Mouse (Mus musculus) liver, embryonic 11.5 days (tissue): ENCODE results near the gene 3110001I22Rik. TPM values are rescaled to one million over a fixed set of nuclear protein-coding genes. Genes with fewer than 3 reads are reported as not detected.
"Not testable (repeated sequence)": the region's sequence is repeated elsewhere in the genome, so short reads cannot be mapped to it uniquely, and the experiment has no call there.

Source experiments
- ATAC-seq: fragments of 200-750 bp; cut with Nextera tagmentation; replicated peaks from 2 replicates; pipeline ENCODE4 v1.8.0; 2017; ENCODE audit warnings: moderate number of reproducible peaks, mild to moderate bottlenecking, moderate TSS enrichment, moderate library complexity; ENCODE audit not compliant: low FRiP score
- DNase-seq: peaks from one replicate; pipeline ENCODE4 v3.0.0-alpha.2; 2017; ENCODE audit warnings: low spot score
- H3K27ac ChIP-seq: fragments of 300-500 bp; sonication (generic); 2 replicates; pipeline ENCODE4 v1.5.1; 2014; ENCODE audit warnings: mild to moderate bottlenecking, low read depth, low read length, control low read depth
- H3K27me3 ChIP-seq: fragments of 300-500 bp; sonication (generic); replicated peaks from 2 replicates; pipeline ENCODE4 v1.6.1; 2014; ENCODE audit warnings: low read length, mixed read lengths; ENCODE audit not compliant: control insufficient read depth, insufficient read depth
- H3K36me3 ChIP-seq: fragments of 300-500 bp; sonication (generic); 2 replicates; pipeline ENCODE4 v1.6.1; 2014; ENCODE audit warnings: mild to moderate bottlenecking, low read length, moderate library complexity, mixed read lengths; ENCODE audit not compliant: control insufficient read depth, insufficient read depth
- H3K4me1 ChIP-seq: fragments of 300-500 bp; sonication (generic); replicated peaks from 2 replicates; pipeline ENCODE4 v1.6.1; 2014; ENCODE audit warnings: low read length, mixed read lengths; ENCODE audit not compliant: control insufficient read depth, insufficient read depth
- H3K4me2 ChIP-seq: fragments of 300-500 bp; sonication (generic); 2 replicates; pipeline ENCODE4 v1.6.1; 2014; ENCODE audit warnings: mild to moderate bottlenecking, control low read depth, moderate library complexity
- H3K4me3 ChIP-seq: fragments of 300-500 bp; sonication (generic); 2 replicates; pipeline ENCODE4 v1.5.1; 2014; ENCODE audit warnings: low read depth, low read length, control low read depth
- H3K9ac ChIP-seq: fragments of 300-500 bp; sonication (generic); 2 replicates; pipeline ENCODE4 v1.6.1; 2014; ENCODE audit warnings: low read depth, low read length, control low read depth
- H3K9me3 ChIP-seq: fragments of 300-500 bp; sonication (generic); 2 replicates; pipeline ENCODE4 v1.6.1; 2016; ENCODE audit warnings: low read length, inconsistent platforms, mixed read lengths; ENCODE audit not compliant: control insufficient read depth
- WGBS: fragments of 180-500 bp; shearing (Covaris S2); extraction: QIAGEN DNeasy Blood & Tissue Kit; methylation state at CpG from one replicate; pipeline ENCODE4 v1.1.7; 2014; 5-methylcytosine and 5-hydroxymethylcytosine counted together
- polyA plus RNA-seq: library from polyadenylated mRNA; unstranded; fragments of >200 nt; fragmentation: Nextera tagmentation; extraction: Ambion mirVana; gene quantifications from 2 replicates; pipeline ENCODE4 v1.2.1, GENCODE M21; 2014

Gene 3110001I22Rik
- polyA plus RNA-seq, 1 experiment from 2014 or later, result 4.9 TPM

- peaks cover 17% of the 10 kb centered on the region for H3K4me1 ChIP-seq
Observed at GRCm38 (mm10) chr16:13667878-13668343, 3.8 kb upstream of the 3110001I22Rik start, which contains the start of gene Parn. Gene Parn (minus strand): TSS chr16:13668170.

GRCm38 (mm10) chr16:13668402-13669108, 3.2 kb upstream of the 3110001I22Rik start:
- Histone ChIP-seq H3K4me3 (peak overlapping the region; percentile 76), H3K27ac (peak overlapping the region; percentile 71), H3K36me3 (peaks cover 6% of the 10 kb centered on the region), H3K4me2 (peak overlapping the region; percentile 67), H3K4me1 (peaks cover 23% of the 10 kb centered on the region), H3K9ac (peak overlapping the region; percentile 79), H3K9me3 (no peaks in the 10 kb centered on the region), H3K27me3 (no peaks in the 10 kb centered on the region)
- DNase-seq (no peak), ATAC-seq (no peak)
- WGBS, result 65% methylated on average over 10 of the region's 10 CpGs

More at GRCm38 (mm10) chr16:13667878-13668343, 3.8 kb upstream of the 3110001I22Rik start, which contains the start of gene Parn:
- Histone ChIP-seq H3K4me3 (peak within 1 kb of the TSS; percentile 76), H3K27ac (peak within 1 kb of the TSS; percentile 71), H3K36me3 (peaks cover 9% of the 10 kb centered on the region), H3K27me3 (no peaks in the 10 kb centered on the region), H3K4me2 (peak within 1 kb of the TSS; percentile 67), H3K9ac (peak within 1 kb of the TSS; percentile 79), H3K9me3 (no peaks in the 10 kb centered on the region)
- WGBS, result under 1% methylated on average over 35 of the region's 35 CpGs
- DNase-seq (peak; percentile 87), ATAC-seq (peak; percentile 81)

- Histone ChIP-seq H3K9me3 (no peaks in the 10 kb centered on the region), H3K27me3 (no peaks in the 10 kb centered on the region), H3K4me3 (no peak overlapping the region), H3K36me3 (peaks cover 5% of the 10 kb centered on the region), H3K4me2 (no peak overlapping the region; the same call in 1 of the 2 replicates), H3K4me1 (peaks cover 23% of the 10 kb centered on the region), H3K27ac (no peak overlapping the region), H3K9ac (no peak overlapping the region)
- DNase-seq, result no peak
- WGBS, result 100% methylated on average over 1 of the region's 1 CpGs
- no peak for ATAC-seq
Observed at GRCm38 (mm10) chr16:13669282-13669681, 2.4 kb upstream of the 3110001I22Rik start.

- not testable (repeated sequence) for H3K27me3 ChIP-seq, DNase-seq, ATAC-seq, H3K27ac ChIP-seq, H3K36me3 ChIP-seq, H3K9me3 ChIP-seq, H3K9ac ChIP-seq
- H3K4me3 ChIP-seq, result peak overlapping the region; percentile 94
- peaks cover 23% of the 10 kb centered on the region for H3K4me1 ChIP-seq
- peak overlapping the region; percentile 63 for H3K4me2 ChIP-seq
- 61% methylated on average over 5 of the region's 5 CpGs for WGBS
Observed at GRCm38 (mm10) chr16:13670896-13671295, 833 bp upstream of the 3110001I22Rik start.

GRCm38 (mm10) chr16:13672386-13672898, 713 bp downstream of the 3110001I22Rik start:
- H3K9ac ChIP-seq, result peak overlapping the region; percentile 89
- H3K36me3 ChIP-seq, result peaks cover 3% of the 10 kb centered on the region; the same call in 1 of the 2 replicates
- ATAC-seq, result peak; percentile 71
- peak overlapping the region; percentile 76 for H3K27ac ChIP-seq
- H3K4me1 ChIP-seq, result peaks cover 16% of the 10 kb centered on the region
- peak overlapping the region; percentile 63 for H3K4me2 ChIP-seq
- DNase-seq, result peak; percentile 65
- H3K27me3 ChIP-seq, result no peaks in the 10 kb centered on the region
- no peaks in the 10 kb centered on the region for H3K9me3 ChIP-seq
- 1% methylated on average over 20 of the region's 20 CpGs for WGBS
- peak overlapping the region; percentile 94 for H3K4me3 ChIP-seq

GRCm38 (mm10) chr16:13673114-13673513, 1.4 kb downstream of the 3110001I22Rik start:
- WGBS, result 77% methylated on average over 5 of the region's 5 CpGs

GRCm38 (mm10) chr16:13674511-13674910, 2.8 kb downstream of the 3110001I22Rik start:
- ATAC-seq, result no peak

More at GRCm38 (mm10) chr16:13673114-13673513, 1.4 kb downstream of the 3110001I22Rik start:
- H3K27ac ChIP-seq, result no peak overlapping the region
- H3K36me3 ChIP-seq, result peaks cover 7% of the 10 kb centered on the region; the same call in 1 of the 2 replicates
- H3K9ac ChIP-seq, result no peak overlapping the region
- no peaks in the 10 kb centered on the region for H3K9me3 ChIP-seq
- ATAC-seq (no peak), DNase-seq (no peak)
- peaks cover 16% of the 10 kb centered on the region for H3K4me1 ChIP-seq
- peak overlapping the region; percentile 94 for H3K4me3 ChIP-seq
- peak overlapping the region; percentile 63 for H3K4me2 ChIP-seq
- no peaks in the 10 kb centered on the region for H3K27me3 ChIP-seq

GRCm38 (mm10) chr16:13678601-13679319, 7.0 kb downstream of the 3110001I22Rik start:
- Histone ChIP-seq H3K4me3 (no peak overlapping the region), H3K27me3 (no peaks in the 10 kb centered on the region), H3K4me1 (no peaks in the 10 kb centered on the region), H3K36me3 (peaks cover 7% of the 10 kb centered on the region; the same call in 1 of the 2 replicates), H3K9me3 (no peaks in the 10 kb centered on the region), H3K4me2 (no peak overlapping the region), H3K27ac (no peak overlapping the region), H3K9ac (no peak overlapping the region)
- WGBS, result 89% methylated on average over 3 of the region's 3 CpGs
- ATAC-seq (no peak), DNase-seq (no peak)

More at GRCm38 (mm10) chr16:13674511-13674910, 2.8 kb downstream of the 3110001I22Rik start:
- no peak for DNase-seq
- no peaks in the 10 kb centered on the region for H3K9me3 ChIP-seq
- peaks cover 7% of the 10 kb centered on the region for H3K4me1 ChIP-seq
- H3K27me3 ChIP-seq, result no peaks in the 10 kb centered on the region
- H3K4me2 ChIP-seq, result no peak overlapping the region
- peaks cover 7% of the 10 kb centered on the region; the same call in 1 of the 2 replicates for H3K36me3 ChIP-seq
- WGBS, result 88% methylated on average over 3 of the region's 3 CpGs
- no peak overlapping the region for H3K9ac ChIP-seq
- H3K27ac ChIP-seq, result no peak overlapping the region
- H3K4me3 ChIP-seq, result no peak overlapping the region
